Mouse (Mus musculus) stomach, embryonic 16.5 days (tissue): ENCODE data around the gene Bcdin3d. TPM values are rescaled to one million over a fixed set of nuclear protein-coding genes. Genes with fewer than 3 reads are reported as not detected.

Experiments
- ATAC-seq: fragments of 200-750 bp; cut with Nextera tagmentation; 2 replicates; pipeline ENCODE4 v1.8.0; 2017; ENCODE audit warnings: moderate number of reproducible peaks, moderate TSS enrichment; ENCODE audit not compliant: insufficient read depth, low FRiP score
- H3K27ac ChIP-seq: fragments of 300-500 bp; sonication (generic); 2 replicates; pipeline ENCODE4 v1.5.1; 2014; ENCODE audit warnings: low read length
- H3K27me3 ChIP-seq: fragments of 300-500 bp; sonication (generic); 2 replicates; pipeline ENCODE4 v1.6.1; 2014; ENCODE audit warnings: low read length, control low read depth, mixed read lengths; ENCODE audit not compliant: control insufficient read depth, insufficient read depth
- H3K36me3 ChIP-seq: fragments of 300-500 bp; sonication (generic); 2 replicates; pipeline ENCODE4 v1.6.1; 2014; ENCODE audit warnings: low read length; ENCODE audit not compliant: control insufficient read depth, insufficient read depth
- H3K4me1 ChIP-seq: fragments of 300-500 bp; sonication (generic); 2 replicates; pipeline ENCODE4 v1.6.1; 2014; ENCODE audit warnings: low read length, control low read depth, mixed read lengths; ENCODE audit not compliant: control insufficient read depth, insufficient read depth
- H3K4me2 ChIP-seq: fragments of 300-500 bp; sonication (generic); 2 replicates; pipeline ENCODE4 v1.6.1; 2014; ENCODE audit warnings: low read depth, low read length, mixed read lengths
- H3K4me3 ChIP-seq: fragments of 300-500 bp; sonication (generic); replicated peaks from 2 replicates; pipeline ENCODE4 v1.5.1; 2014; ENCODE audit warnings: mild to moderate bottlenecking, low read length
- H3K9ac ChIP-seq: fragments of 300-500 bp; sonication (generic); 2 replicates; pipeline ENCODE4 v1.6.1; 2014; ENCODE audit warnings: low read length
- H3K9me3 ChIP-seq: fragments of 300-500 bp; sonication (generic); replicated peaks from 2 replicates; pipeline ENCODE4 v1.6.1; 2016; ENCODE audit warnings: low read length, control low read depth; ENCODE audit not compliant: control insufficient read depth
- WGBS: fragments of 180-500 bp; shearing (Covaris S2); extraction: QIAGEN DNeasy Blood & Tissue Kit; methylation state at CpG from one replicate; pipeline ENCODE4 v1.1.7; 2014; 5-methylcytosine and 5-hydroxymethylcytosine counted together
- polyA plus RNA-seq: library from polyadenylated mRNA; unstranded; fragments of >200 nt; fragmentation: Nextera tagmentation; extraction: Ambion mirVana; gene quantifications from 2 replicates; pipeline ENCODE4 v1.2.1, GENCODE M21; 2015

Bcdin3d gene
- polyA plus RNA-seq, 1 experiment from 2014 or later, result 12.9 TPM

- Histone ChIP-seq H3K36me3 (no peaks in the 10 kb centered on the region), H3K4me3 (no peak overlapping the region), H3K4me2 (no peak overlapping the region), H3K27me3 (no peaks in the 10 kb centered on the region), H3K27ac (peak overlapping the region; percentile 89; the same call in 1 of the 2 replicates), H3K4me1 (peaks cover 11% of the 10 kb centered on the region), H3K9ac (no peak overlapping the region), H3K9me3 (no peaks in the 10 kb centered on the region)
- WGBS, result 79% methylated on average over 8 of the region's 8 CpGs
- no peak for ATAC-seq
These were observed 52.9 kb downstream of the Bcdin3d start for GRCm38 (mm10) chr15:99421676-99422075.

- H3K9ac ChIP-seq, result no peak overlapping the region
- peaks cover 11% of the 10 kb centered on the region for H3K4me1 ChIP-seq
- WGBS, result 67% methylated on average over 9 of the region's 9 CpGs
- no peak overlapping the region for H3K4me3 ChIP-seq
- H3K4me2 ChIP-seq, result peak overlapping the region; percentile 42
- H3K27ac ChIP-seq, result peak overlapping the region; percentile 89
- ATAC-seq, result no peak
- H3K9me3 ChIP-seq, result no peaks in the 10 kb centered on the region
- no peaks in the 10 kb centered on the region for H3K27me3 ChIP-seq
- H3K36me3 ChIP-seq, result no peaks in the 10 kb centered on the region
These were observed 53.4 kb downstream of the Bcdin3d start for GRCm38 (mm10) chr15:99421152-99421551.

DNA sequence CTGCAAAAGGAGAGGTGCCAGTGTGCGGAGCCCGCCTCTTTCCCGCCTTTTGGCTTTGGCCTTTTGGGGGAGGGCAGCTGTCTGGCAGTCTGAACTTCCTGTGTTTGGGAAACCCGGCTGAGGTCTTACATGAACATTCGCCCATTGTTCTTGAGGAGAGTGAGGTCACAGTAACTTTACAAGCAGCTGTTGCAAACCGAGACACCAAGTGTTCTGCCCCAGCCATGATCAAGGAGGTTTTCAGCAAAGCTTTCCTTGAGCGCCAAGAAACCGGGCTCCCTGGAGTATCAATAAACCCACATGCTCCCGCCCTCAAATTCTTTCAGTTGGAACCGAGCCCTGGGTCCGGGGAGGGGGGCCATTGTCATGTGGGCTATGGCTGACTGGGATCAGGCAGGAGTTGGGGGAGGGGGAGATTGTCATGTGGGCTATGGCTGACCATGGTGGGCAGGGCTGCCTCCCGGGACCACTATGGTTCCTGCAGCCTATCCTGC lies 54.0 kb downstream of the Bcdin3d start:
- 6% methylated on average over 12 of the region's 12 CpGs for WGBS
- peak; percentile 61 for ATAC-seq
- Histone ChIP-seq H3K4me2 (peak overlapping the region; percentile 42), H3K27ac (peak overlapping the region; percentile 89), H3K27me3 (no peaks in the 10 kb centered on the region), H3K4me1 (peaks cover 11% of the 10 kb centered on the region), H3K36me3 (no peaks in the 10 kb centered on the region), H3K4me3 (peak overlapping the region; percentile 17), H3K9me3 (no peaks in the 10 kb centered on the region), H3K9ac (peak overlapping the region; percentile 48; the same call in 1 of the 2 replicates)

- H3K36me3 ChIP-seq, result no peaks in the 10 kb centered on the region
- peak overlapping the region; percentile 89 for H3K27ac ChIP-seq
These were observed 54.4 kb downstream of the Bcdin3d start for GRCm38 (mm10) chr15:99420101-99420500.

More at GRCm38 (mm10) chr15:99420101-99420500, 54.4 kb downstream of the Bcdin3d start:
- Histone ChIP-seq H3K27me3 (no peaks in the 10 kb centered on the region), H3K4me3 (peak overlapping the region; percentile 17), H3K9ac (peak overlapping the region; percentile 48; the same call in 1 of the 2 replicates), H3K4me2 (peak overlapping the region; percentile 42), H3K9me3 (no peaks in the 10 kb centered on the region), H3K4me1 (peaks cover 11% of the 10 kb centered on the region)
- ATAC-seq, result no peak
- 19% methylated on average over 5 of the region's 5 CpGs for WGBS

Other genes with a start within 250 kb of the Bcdin3d start
- 0.52 and 0.66 TPM in 2 replicates for gene Kcnh3, start 249.9 kb downstream of the Bcdin3d start, polyA plus RNA-seq
- gene Mcrs1, start 222.8 kb downstream of the Bcdin3d start, polyA plus RNA-seq, result 98.7 and 113 TPM in 2 replicates
- 42.5 and 44.3 TPM in 2 replicates for gene Prpf40b, start 179.6 kb downstream of the Bcdin3d start, polyA plus RNA-seq
- gene Fam186b, start 178.8 kb downstream of the Bcdin3d start, polyA plus RNA-seq, result 0.06 and 0.10 TPM in 2 replicates
- gene Fmnl3, start 104.2 kb downstream of the Bcdin3d start, polyA plus RNA-seq, result 14.2 and 16.6 TPM in 2 replicates
- 438 and 480 TPM in 2 replicates for gene Tmbim6, start 81.8 kb downstream of the Bcdin3d start, polyA plus RNA-seq
- gene Nckap5l, start 17.0 kb downstream of the Bcdin3d start, polyA plus RNA-seq, result 3.7 and 4.6 TPM in 2 replicates
- 0.57 and 0.74 TPM in 2 replicates for gene Faim2, start 53.4 kb upstream of the Bcdin3d start, polyA plus RNA-seq
- not detected in 2 replicates for gene Aqp2, start 104.3 kb upstream of the Bcdin3d start, polyA plus RNA-seq
- gene Aqp5, start 116.1 kb upstream of the Bcdin3d start, polyA plus RNA-seq, result 0.19 TPM in 1 of 2 replicates, not detected in the other
- not detected in 2 replicates for gene Aqp6, start 126.7 kb upstream of the Bcdin3d start, polyA plus RNA-seq
- 112 and 116 TPM in 2 replicates for gene Racgap1, start 176.9 kb upstream of the Bcdin3d start, polyA plus RNA-seq
- gene Asic1, start 195.6 kb upstream of the Bcdin3d start, polyA plus RNA-seq, result 0.89 and 0.92 TPM in 2 replicates
- gene Smarcd1, start 227.4 kb upstream of the Bcdin3d start, polyA plus RNA-seq, result 17.0 and 20.9 TPM in 2 replicates
- not detected in 2 replicates for gene Gm17349, start 230.8 kb upstream of the Bcdin3d start, polyA plus RNA-seq
- 7.4 and 9.2 TPM in 2 replicates for gene Gpd1, start 242.8 kb upstream of the Bcdin3d start, polyA plus RNA-seq